Mouse (Mus musculus) kidney, embryonic 15.5 days (tissue): Measurements from ENCODE around the gene Klhl36. TPM values are rescaled to one million over a fixed set of nuclear protein-coding genes. Genes with fewer than 3 reads are reported as not detected.
A peak's percentile ranks its signal among the peaks of the same experiment; 100 is the strongest.

ENCODE experiments used
- ATAC-seq: fragments of 200-750 bp; cut with Nextera tagmentation; replicated peaks from 2 replicates; pipeline ENCODE4 v1.8.0; 2017; ENCODE audit warnings: moderate TSS enrichment; ENCODE audit not compliant: low FRiP score
- H3K27ac ChIP-seq: fragments of 300-500 bp; sonication (generic); 2 replicates; pipeline ENCODE4 v1.5.1; 2015; ENCODE audit warnings: mild to moderate bottlenecking, inconsistent platforms
- H3K27me3 ChIP-seq: fragments of 300-500 bp; sonication (generic); 2 replicates; pipeline ENCODE4 v1.6.1; 2015; ENCODE audit warnings: inconsistent platforms
- H3K36me3 ChIP-seq: fragments of 300-500 bp; sonication (generic); 2 replicates; pipeline ENCODE4 v1.6.1; 2015; ENCODE audit warnings: inconsistent platforms
- H3K4me1 ChIP-seq: fragments of 300-500 bp; sonication (generic); 2 replicates; pipeline ENCODE4 v1.6.1; 2015; ENCODE audit warnings: inconsistent platforms
- H3K4me2 ChIP-seq: fragments of 300-500 bp; sonication (generic); 2 replicates; pipeline ENCODE4 v1.6.1; 2015; ENCODE audit warnings: moderate library complexity, mild to moderate bottlenecking, inconsistent platforms
- H3K4me3 ChIP-seq: fragments of 300-500 bp; sonication (generic); replicated peaks from 2 replicates; pipeline ENCODE4 v1.5.1; 2015; ENCODE audit warnings: mild to moderate bottlenecking, inconsistent platforms
- H3K9ac ChIP-seq: fragments of 300-500 bp; sonication (generic); 2 replicates; pipeline ENCODE4 v1.6.1; 2015; ENCODE audit warnings: mild to moderate bottlenecking, inconsistent platforms
- H3K9me3 ChIP-seq: fragments of 300-500 bp; sonication (generic); replicated peaks from 2 replicates; pipeline ENCODE4 v1.6.1; 2016; ENCODE audit warnings: inconsistent platforms
- WGBS: fragments of 180-500 bp; shearing (Covaris S2); methylation state at CpG from one replicate; pipeline ENCODE4 v1.1.7; 2015; ENCODE audit warnings: mixed read lengths; 5-methylcytosine and 5-hydroxymethylcytosine counted together
- polyA plus RNA-seq: library from polyadenylated mRNA; unstranded; fragments of >200 nt; fragmentation: Nextera tagmentation; extraction: Ambion mirVana; gene quantifications from 2 replicates; pipeline ENCODE4 v1.2.1, GENCODE M21; 2015

The Klhl36 gene
- 16.7 and 18.4 TPM in 2 replicates for polyA plus RNA-seq

DNA sequence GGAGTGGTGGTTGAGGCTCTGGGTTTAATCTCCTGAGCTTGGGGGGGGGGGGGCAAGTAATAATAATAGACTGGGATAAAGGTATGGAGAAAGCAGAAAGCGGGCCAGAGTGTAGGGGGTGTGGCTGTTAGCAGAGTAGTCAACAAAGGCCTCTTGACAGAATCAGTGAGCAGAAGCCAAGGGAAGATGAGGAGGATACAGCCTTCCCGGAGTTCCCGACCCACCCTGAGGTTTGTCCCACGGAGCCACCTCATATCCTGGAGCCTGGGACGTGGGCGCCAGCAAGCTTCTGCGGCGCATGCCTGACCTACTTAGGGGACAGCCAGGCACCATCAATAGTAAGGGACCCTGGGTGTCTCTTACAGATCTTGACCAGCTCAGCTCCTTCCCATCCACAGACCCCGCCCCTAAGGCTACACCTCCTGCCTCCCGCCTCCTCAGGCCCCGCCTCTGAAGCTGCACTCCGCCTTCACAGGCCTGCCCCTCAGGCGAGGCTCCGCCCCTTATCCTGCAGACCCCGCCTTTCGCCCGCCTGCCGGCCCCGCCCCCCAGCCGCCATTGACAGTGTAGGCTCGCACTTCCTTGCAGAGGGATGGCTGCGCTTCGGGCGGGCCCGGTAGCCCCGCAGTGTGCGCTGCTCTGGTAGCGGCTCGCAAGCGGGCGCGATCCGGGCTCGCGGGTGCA, at the start of gene Klhl36:
TSS of gene Klhl36 (plus strand) at position 561 of the 684 bp plus-strand sequence.
- Histone ChIP-seq H3K9ac (peak within 1 kb of the TSS; percentile 89), H3K4me2 (peak within 1 kb of the TSS; percentile 94), H3K36me3 (no peaks in the 10 kb centered on the region), H3K27ac (peak within 1 kb of the TSS; percentile 79), H3K4me3 (peak within 1 kb of the TSS; percentile 91), H3K9me3 (no peaks in the 10 kb centered on the region), H3K27me3 (0 out of 2 replicates have a peak, but pooled peaks cover 10% of the 10 kb centered on the region), H3K4me1 (peaks cover 19% of the 10 kb centered on the region)
- ATAC-seq: peak; percentile 97
- under 1% methylated on average over 35 of the region's 35 CpGs for WGBS

DNA sequence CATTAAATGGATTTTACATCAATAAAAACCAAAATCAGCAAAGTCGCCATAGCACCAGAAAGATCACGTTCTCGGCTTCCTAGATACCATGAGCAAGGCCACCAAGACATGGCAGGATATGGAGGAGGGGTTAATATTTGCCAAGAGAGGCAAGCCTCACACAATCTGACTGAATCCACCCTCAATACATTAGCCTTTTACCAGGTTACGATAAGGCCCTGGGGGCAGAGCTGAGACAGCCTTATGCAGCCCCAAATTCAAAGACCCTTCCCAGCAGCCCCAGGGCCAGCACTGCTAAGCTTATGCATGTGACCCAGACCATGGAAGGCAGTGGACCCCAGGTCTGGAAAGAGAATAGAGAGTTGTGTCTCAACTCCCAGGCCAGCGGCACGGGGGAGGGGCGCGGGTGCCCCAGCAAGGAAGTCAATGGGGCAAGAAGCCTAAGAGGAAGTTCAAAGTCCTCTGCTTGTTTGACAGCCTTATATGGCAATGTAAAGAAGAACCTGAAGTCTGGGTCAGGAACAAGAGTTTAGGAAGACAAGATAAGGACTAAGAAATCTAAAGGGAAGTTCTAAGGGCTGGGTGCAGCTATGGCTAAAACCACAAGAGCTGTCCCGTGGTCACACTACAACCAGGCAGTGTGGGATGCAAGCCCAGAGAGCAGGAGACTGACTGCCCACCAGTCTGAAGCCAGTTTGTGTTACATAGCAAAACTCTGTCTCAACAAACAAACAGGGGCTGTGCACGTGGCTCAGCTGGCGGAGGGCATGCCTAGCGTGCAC, 49.2 kb upstream of the Klhl36 start:
- Histone ChIP-seq H3K9ac (no peak overlapping the region), H3K4me3 (no peak overlapping the region), H3K4me2 (no peak overlapping the region), H3K27ac (peak overlapping the region; percentile 80), H3K27me3 (no peaks in the 10 kb centered on the region), H3K4me1 (peaks cover 62% of the 10 kb centered on the region), H3K9me3 (no peaks in the 10 kb centered on the region), H3K36me3 (peaks cover 39% of the 10 kb centered on the region)
- whole genome bisulfite sequencing: 53% methylated on average over 12 of the region's 12 CpGs
- peak; percentile 33; the same call in 1 of the 2 replicates for ATAC-seq

DNA sequence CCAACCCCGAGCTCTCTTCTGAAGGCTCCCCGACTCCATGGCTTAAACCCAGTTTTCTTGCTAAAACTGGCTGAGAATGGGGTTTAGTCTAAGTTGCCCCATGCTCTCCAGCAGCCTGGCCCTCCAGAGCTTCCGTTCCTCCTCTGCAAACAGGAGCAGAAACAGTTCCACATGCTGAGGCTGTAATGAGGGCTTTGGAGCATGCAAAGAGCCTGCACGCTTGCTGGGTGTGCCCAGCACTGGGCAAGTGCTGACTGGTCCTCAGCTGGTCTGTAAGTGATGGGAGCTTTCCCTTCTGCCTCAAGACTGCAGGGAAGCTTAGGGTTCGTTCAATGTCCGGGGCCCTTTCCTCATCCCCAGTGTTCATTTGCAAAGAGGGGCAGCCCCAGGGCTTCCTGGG, 45.8 kb upstream of the Klhl36 start:
- Histone ChIP-seq H3K27me3 (no peaks in the 10 kb centered on the region), H3K27ac (no peak overlapping the region), H3K9ac (no peak overlapping the region), H3K4me3 (no peak overlapping the region), H3K9me3 (no peaks in the 10 kb centered on the region), H3K36me3 (peaks cover 35% of the 10 kb centered on the region), H3K4me2 (no peak overlapping the region), H3K4me1 (peaks cover 53% of the 10 kb centered on the region)
- no peak for ATAC-seq
- WGBS: 78% methylated on average over 6 of the region's 6 CpGs

DNA sequence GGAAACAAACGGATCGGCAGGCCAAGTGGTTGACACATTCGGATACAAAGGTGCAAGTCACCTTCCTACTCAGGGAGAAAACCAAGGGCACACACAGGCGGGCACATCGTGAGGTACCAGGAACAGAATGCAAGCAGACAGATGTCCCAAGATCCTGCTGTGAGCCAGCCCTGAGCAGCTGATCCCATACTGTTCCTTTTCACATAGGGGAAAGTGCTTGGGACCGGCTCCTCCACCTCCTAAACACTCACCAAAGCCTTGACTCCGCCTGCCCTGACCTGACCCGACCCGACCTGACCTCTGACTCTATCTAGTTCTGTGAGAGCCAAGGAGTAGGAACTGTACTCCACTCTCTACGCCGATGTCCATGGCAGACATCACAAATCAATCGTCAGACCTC, 44.6 kb upstream of the Klhl36 start:
- WGBS: 44% methylated on average over 12 of the region's 12 CpGs
- no peak overlapping the region for H3K27ac ChIP-seq

DNA sequence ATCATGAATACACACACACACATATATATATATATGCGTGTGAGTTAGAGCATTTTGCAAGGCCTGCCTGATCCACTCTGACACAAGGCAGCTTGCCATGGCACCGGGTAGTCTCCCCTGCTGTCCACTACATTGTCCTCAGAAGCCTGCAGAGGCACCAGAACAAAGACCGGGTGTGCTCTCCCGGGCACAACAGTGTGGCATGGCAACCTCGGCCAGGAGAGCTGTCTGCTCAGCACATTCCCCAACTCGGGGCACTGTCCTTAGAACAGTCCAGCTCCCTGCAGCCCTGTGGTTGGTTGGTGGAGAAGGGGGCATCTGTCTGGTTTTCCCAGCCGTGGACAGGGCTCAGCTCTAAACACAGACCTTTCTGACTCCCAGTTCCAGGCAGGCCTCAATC, 42.8 kb upstream of the Klhl36 start:
- Histone ChIP-seq H3K9me3 (no peaks in the 10 kb centered on the region), H3K4me1 (peaks cover 27% of the 10 kb centered on the region), H3K36me3 (peaks cover 47% of the 10 kb centered on the region), H3K4me2 (no peak overlapping the region), H3K4me3 (no peak overlapping the region), H3K27ac (no peak overlapping the region), H3K9ac (no peak overlapping the region), H3K27me3 (no peaks in the 10 kb centered on the region)
- ATAC-seq: no peak
- WGBS: 85% methylated on average over 7 of the region's 7 CpGs

More for the DNA sequence above, 44.6 kb upstream of the Klhl36 start:
- no peaks in the 10 kb centered on the region for H3K27me3 ChIP-seq
- no peak overlapping the region for H3K4me3 ChIP-seq
- no peak overlapping the region for H3K4me2 ChIP-seq
- H3K36me3 ChIP-seq: peaks cover 47% of the 10 kb centered on the region
- H3K4me1 ChIP-seq: peaks cover 40% of the 10 kb centered on the region
- no peaks in the 10 kb centered on the region for H3K9me3 ChIP-seq
- no peak overlapping the region for H3K9ac ChIP-seq
- no peak for ATAC-seq

DNA sequence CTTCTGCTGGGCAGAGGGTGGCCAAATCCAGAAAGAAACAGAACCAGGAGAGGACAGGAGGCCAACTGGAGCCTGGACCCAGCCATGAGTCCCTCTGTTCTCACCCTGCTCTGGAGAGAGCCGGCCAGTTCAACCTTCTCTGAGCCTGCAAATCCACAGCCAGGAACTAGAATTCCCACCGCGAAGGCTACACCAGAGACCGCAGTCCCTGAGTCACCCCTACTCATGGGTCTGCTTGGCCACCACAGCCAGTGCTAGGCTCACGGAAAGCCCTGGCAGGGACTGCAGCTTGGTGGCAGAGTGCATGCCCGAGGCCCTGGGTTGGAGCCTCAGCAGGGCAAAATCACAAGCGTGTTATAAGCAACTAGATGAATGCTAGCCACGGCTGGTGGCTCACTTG, 42.1 kb upstream of the Klhl36 start:
- no peak for ATAC-seq

DNA sequence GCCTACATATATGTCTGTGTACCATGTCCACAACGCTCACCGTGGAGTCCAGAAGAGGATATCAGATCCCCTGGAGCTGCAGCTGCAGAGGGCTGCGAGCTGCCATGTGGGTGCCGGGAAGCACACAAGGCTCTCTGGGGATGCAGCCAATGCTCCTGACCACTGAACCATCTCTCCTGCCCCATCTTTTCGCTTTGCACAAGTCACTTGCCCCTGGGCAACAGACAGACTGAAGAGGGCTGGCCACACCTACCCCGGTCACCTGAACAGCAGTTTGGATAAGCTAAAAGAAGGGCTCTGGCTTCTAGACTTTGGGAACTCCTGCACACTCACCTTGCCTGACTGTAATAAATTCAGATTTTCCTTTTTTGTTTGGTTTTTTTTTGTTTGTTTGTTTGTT, 40.4 kb upstream of the Klhl36 start:
- no peak for ATAC-seq
- Histone ChIP-seq H3K27ac (no peak overlapping the region), H3K4me1 (peaks cover 36% of the 10 kb centered on the region), H3K36me3 (peaks cover 32% of the 10 kb centered on the region), H3K9me3 (no peaks in the 10 kb centered on the region), H3K4me3 (no peak overlapping the region), H3K4me2 (no peak overlapping the region), H3K27me3 (no peaks in the 10 kb centered on the region), H3K9ac (no peak overlapping the region)
- 94% methylated on average over 6 of the region's 6 CpGs for WGBS

More for the DNA sequence above, 42.1 kb upstream of the Klhl36 start:
- 92% methylated on average over 8 of the region's 8 CpGs for WGBS
- H3K36me3 ChIP-seq: peaks cover 41% of the 10 kb centered on the region
- no peaks in the 10 kb centered on the region for H3K27me3 ChIP-seq
- no peak overlapping the region for H3K4me2 ChIP-seq
- no peak overlapping the region for H3K27ac ChIP-seq
- H3K9me3 ChIP-seq: no peaks in the 10 kb centered on the region
- H3K4me3 ChIP-seq: no peak overlapping the region
- no peak overlapping the region for H3K9ac ChIP-seq
- H3K4me1 ChIP-seq: peaks cover 27% of the 10 kb centered on the region

DNA sequence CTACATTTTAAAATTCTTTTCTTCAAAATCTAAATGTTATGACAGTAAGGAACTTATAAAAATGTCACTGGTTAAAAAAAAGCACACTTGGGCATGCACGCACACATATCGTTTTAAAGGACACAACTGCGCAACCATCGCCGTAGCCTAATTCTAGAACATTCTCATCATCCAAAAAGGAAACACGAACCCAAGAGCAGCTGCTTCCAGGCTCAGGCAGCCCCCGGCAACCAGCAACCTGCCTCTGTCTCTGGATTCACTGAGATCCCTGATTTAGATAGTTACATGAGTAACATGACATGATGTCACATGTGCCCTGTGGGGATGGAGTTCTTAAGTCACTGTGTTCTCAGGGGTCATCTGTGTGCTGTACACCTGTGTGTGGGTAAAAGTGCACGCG, 38.8 kb upstream of the Klhl36 start:
- WGBS: 89% methylated on average over 9 of the region's 9 CpGs
- H3K4me1 ChIP-seq: peaks cover 43% of the 10 kb centered on the region
- peaks cover 32% of the 10 kb centered on the region for H3K36me3 ChIP-seq
- H3K27me3 ChIP-seq: no peaks in the 10 kb centered on the region
- ATAC-seq: no peak
- no peak overlapping the region for H3K9ac ChIP-seq
- no peak overlapping the region for H3K4me3 ChIP-seq
- H3K9me3 ChIP-seq: no peaks in the 10 kb centered on the region
- no peak overlapping the region for H3K27ac ChIP-seq
- H3K4me2 ChIP-seq: no peak overlapping the region

DNA sequence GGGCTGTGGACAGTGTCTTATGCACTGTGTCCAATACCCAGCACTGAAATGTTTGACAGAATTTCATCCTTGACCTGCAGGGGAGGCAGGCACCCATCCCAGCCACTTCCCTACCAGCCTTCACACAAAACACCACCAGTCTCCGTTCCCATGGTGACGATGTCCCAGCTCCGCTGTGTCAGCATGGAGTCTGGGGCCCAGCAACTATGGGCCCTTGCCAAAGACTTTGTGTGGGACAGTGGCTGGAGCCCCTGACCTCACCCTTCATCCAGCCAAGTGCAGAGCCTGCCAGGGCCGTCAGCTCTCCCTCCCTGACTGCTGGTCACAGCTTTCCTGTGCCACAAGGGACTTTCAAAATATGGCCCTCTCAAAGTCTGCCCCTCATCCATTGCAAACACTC, 38.0 kb upstream of the Klhl36 start:
- Histone ChIP-seq H3K4me2 (no peak overlapping the region), H3K9ac (no peak overlapping the region), H3K36me3 (peaks cover 26% of the 10 kb centered on the region), H3K9me3 (no peaks in the 10 kb centered on the region), H3K27me3 (no peaks in the 10 kb centered on the region), H3K4me3 (no peak overlapping the region), H3K4me1 (peaks cover 51% of the 10 kb centered on the region), H3K27ac (peak overlapping the region; percentile 32; the same call in 1 of the 2 replicates)
- 70% methylated on average over 4 of the region's 4 CpGs for WGBS
- no peak for ATAC-seq

DNA sequence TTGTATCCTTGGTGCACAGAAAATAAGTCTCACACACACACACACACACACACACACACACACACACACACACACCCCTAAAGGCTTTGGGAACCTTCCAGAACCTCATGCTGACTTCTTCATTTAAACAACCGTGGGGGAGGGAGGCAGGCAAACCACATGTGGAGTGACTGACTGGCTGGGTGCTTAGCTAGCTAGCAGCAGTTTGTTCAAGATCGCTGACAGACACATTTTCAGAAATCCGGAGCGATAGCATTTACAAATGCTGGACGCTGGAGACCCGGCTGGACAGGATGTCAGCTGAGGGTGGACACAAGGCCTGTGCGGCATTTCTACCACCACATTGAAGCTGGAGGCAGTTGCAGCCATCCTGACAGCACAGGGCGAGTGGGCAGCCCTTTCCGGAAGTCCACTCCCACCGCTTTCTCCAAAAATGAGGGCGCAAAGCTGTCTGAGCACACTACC, 37.2 kb upstream of the Klhl36 start:
- Histone ChIP-seq H3K4me3 (no peak overlapping the region), H3K36me3 (peaks cover 25% of the 10 kb centered on the region), H3K4me2 (no peak overlapping the region), H3K9ac (no peak overlapping the region), H3K9me3 (no peaks in the 10 kb centered on the region), H3K27ac (peak overlapping the region; percentile 49), H3K27me3 (no peaks in the 10 kb centered on the region), H3K4me1 (peaks cover 58% of the 10 kb centered on the region)
- ATAC-seq: no peak
- 63% methylated on average over 11 of the region's 11 CpGs for WGBS

DNA sequence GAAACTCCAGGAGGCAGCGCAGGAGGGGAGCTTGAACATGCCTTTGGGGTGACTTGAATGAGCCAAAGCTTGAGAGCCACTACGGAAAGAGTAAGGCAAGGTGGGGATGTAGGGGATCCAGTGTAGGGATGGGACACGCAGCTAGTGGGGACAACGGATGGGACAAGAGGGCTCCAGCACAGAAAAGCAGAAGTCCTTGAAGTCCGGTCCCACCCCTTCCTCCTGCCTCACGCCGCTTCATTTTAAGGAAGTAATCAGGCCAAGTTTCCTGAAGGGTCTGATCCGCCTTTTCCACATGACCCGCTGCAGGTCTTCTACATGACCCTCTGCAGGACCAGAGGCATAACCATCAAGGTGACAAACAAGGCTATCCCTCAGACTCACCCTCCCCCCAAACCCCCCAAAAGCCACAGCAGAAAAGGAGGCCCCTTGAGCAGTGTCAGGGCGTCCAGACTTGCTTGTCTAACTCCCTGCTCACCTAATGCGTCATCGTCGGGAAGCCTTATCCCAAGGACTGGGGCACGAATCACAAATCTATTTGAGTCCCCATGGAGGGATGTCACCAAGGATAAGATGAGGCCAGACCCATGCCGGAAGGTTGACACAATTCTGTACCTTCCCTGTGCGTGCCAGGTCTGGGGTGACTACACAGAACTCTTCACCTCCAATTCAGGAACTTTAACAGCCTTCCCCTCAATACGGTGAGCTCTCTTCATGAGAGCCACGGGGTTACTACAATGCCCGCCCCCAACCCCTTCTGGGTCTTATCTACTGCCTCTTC, 35.9 kb upstream of the Klhl36 start:
- 82% methylated on average over 19 of the region's 19 CpGs for whole genome bisulfite sequencing
- no peak overlapping the region for H3K4me2 ChIP-seq
- no peak for ATAC-seq
- H3K9ac ChIP-seq: no peak overlapping the region
- peaks cover 71% of the 10 kb centered on the region for H3K4me1 ChIP-seq
- no peak overlapping the region for H3K4me3 ChIP-seq
- 0 out of 2 replicates have a peak overlapping the region, but pooled peaks have one; percentile 23 for H3K27ac ChIP-seq
- H3K36me3 ChIP-seq: peaks cover 13% of the 10 kb centered on the region
- no peaks in the 10 kb centered on the region for H3K9me3 ChIP-seq
- no peaks in the 10 kb centered on the region for H3K27me3 ChIP-seq
